Mouse (Mus musculus) liver, embryonic 18 days (tissue): ENCODE data around the gene Zfp13. TPM values are rescaled to one million over a fixed set of nuclear protein-coding genes. Genes with fewer than 3 reads are reported as not detected.

Source experiments
- polyA plus RNA-seq: library from polyadenylated mRNA; depleted of rRNA; stranded (reverse); fragments of >200 nt; gene quantifications from 2 replicates; pipeline ENCODE4 v1.2.3, GENCODE M21; 2012; rRNA removed

The Zfp13 gene
- 2.8 and 3.6 TPM in 2 replicates for polyA plus RNA-seq

GRCm38 (mm10) chr17:23598582-23599552, at the start of gene Zfp13:
TSS of gene Zfp13 (minus strand) at chr17:23599487.

DNA sequence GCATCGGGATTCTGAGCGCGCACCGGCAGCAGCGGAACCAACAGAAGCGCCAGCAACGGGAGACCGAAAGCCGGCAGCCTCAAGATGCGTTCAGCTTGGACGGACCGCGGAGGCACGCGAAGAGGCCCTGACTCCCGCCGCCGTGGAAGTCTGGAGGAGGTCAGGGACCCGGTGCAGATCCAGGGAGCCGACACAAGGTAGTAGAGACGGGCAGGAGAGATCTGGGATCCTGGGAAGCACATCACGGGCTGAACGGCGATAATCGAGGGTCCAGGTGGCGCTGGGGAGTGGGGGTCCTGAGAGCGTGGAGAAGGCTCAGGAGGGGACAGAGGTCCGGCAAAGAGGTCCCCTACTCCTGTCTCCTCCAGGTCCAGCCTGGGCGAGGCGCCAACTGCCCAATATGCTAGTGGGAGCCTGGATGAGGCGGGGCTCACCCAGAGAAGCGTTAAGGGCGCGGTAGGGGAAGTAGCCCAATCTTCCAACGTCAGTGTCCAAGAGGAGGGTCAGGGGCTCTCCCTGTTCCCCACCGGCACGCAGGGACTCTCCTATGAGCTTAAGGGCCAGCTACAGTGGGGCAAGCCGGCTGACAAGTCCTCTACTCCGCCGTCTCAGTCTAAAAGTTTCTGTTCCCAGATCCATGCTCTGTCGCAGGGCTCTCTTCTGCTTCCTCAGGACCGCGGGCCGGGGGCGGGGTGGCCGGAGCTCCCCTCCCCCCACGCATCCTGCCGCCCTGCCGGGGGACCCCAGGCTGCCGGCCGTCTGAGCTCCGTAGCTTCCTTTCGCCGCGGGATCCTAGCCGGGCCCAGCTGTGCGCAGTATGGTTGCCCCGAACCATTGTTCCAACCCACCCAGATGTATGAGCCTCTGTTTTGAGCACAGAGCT, 45.6 kb upstream of the Zfp13 start, which contains the start of gene Mmp25:
TSS of gene Mmp25 (minus strand) at position 665 of the 883 bp plus-strand sequence.

GRCm38 (mm10) chr17:23600641-23601622, 1.6 kb upstream of the Zfp13 start, which contains the start of gene Zscan10:
TSS of gene Zscan10 (plus strand) at chr17:23600856.

GRCm38 (mm10) chr17:23563595-23564367, 35.5 kb downstream of the Zfp13 start, which contains the start of gene Zfp213:
TSS of gene Zfp213 (minus strand) at chr17:23564238.

Other genes with a start within 250 kb of the Zfp13 start
- not detected in 2 replicates for gene Vmn2r116, start 214.9 kb downstream of the Zfp13 start, polyA plus RNA-seq
- not detected in 2 replicates for gene Vmn2r117, start 119.8 kb downstream of the Zfp13 start, polyA plus RNA-seq
- gene Zfp213, start 35.2 kb downstream of the Zfp13 start, polyA plus RNA-seq = 3.4 and 3.7 TPM in 2 replicates
- gene Zscan10, start 1.4 kb upstream of the Zfp13 start, polyA plus RNA-seq = 0.02 TPM in 1 of 2 replicates, not detected in the other
- gene Mmp25, start 45.8 kb upstream of the Zfp13 start, polyA plus RNA-seq = 1.1 and 1.3 TPM in 2 replicates
- 0.07 and 0.11 TPM in 2 replicates for gene Bicdl2, start 61.0 kb upstream of the Zfp13 start, polyA plus RNA-seq
- gene Hcfc1r1, start 74.1 kb upstream of the Zfp13 start, polyA plus RNA-seq = 15.2 and 19.3 TPM in 2 replicates
- gene Thoc6, start 74.4 kb upstream of the Zfp13 start, polyA plus RNA-seq = 12.8 and 12.9 TPM in 2 replicates
- 4.9 TPM in 2 replicates for gene Tnfrsf12a, start 78.0 kb upstream of the Zfp13 start, polyA plus RNA-seq
- gene Cldn6, start 79.8 kb upstream of the Zfp13 start, polyA plus RNA-seq = 2.8 and 3.0 TPM in 2 replicates
- gene Cldn9, start 84.5 kb upstream of the Zfp13 start, polyA plus RNA-seq = 0.05 TPM in 2 replicates
- gene 1520401A03Rik, start 123.3 kb upstream of the Zfp13 start, polyA plus RNA-seq = 0.02 and 0.05 TPM in 2 replicates
- 15.3 and 19.6 TPM in 2 replicates for gene Pkmyt1, start 126.8 kb upstream of the Zfp13 start, polyA plus RNA-seq
- gene Paqr4, start 141.4 kb upstream of the Zfp13 start, polyA plus RNA-seq = 2.7 and 3.4 TPM in 2 replicates
- not detected in 2 replicates for gene Kremen2, start 146.3 kb upstream of the Zfp13 start, polyA plus RNA-seq
- 5.5 and 5.8 TPM in 2 replicates for gene Flywch1, start 172.1 kb upstream of the Zfp13 start, polyA plus RNA-seq
- 1.1 and 1.3 TPM in 2 replicates for gene Flywch2, start 186.6 kb upstream of the Zfp13 start, polyA plus RNA-seq
- gene Srrm2, start 191.0 kb upstream of the Zfp13 start, polyA plus RNA-seq = 98.2 and 129 TPM in 2 replicates
- 283 and 284 TPM in 2 replicates for gene Elob, start 229.6 kb upstream of the Zfp13 start, polyA plus RNA-seq
- gene Prss33, start 236.6 kb upstream of the Zfp13 start, polyA plus RNA-seq = not detected in 2 replicates
- not detected in 2 replicates for gene Prss32, start 244.4 kb upstream of the Zfp13 start, polyA plus RNA-seq
- gene Prss41, start 244.7 kb upstream of the Zfp13 start, polyA plus RNA-seq = 0.14 and 0.19 TPM in 2 replicates